Mouse (Mus musculus) G1E (cell line): ENCODE measurements around the gene Usp36. TPM values are rescaled to one million over a fixed set of nuclear protein-coding genes. Genes with fewer than 3 reads are reported as not detected.

Source experiments
- ATAC-seq: 2 replicates; pipeline ENCODE4 v1.8.0; 2016; ENCODE audit warnings: mild to moderate bottlenecking; ENCODE audit not compliant: insufficient number of reproducible peaks, poor library complexity, low FRiP score, severe bottlenecking; ENCODE audit errors: extremely low read depth
- DNase-seq: peaks from one replicate; pipeline ENCODE4 v3.0.0; 2012; ENCODE audit warnings: low spot score
- H3K27me3 ChIP-seq: 2 replicates; pipeline ENCODE4 v1.6.1; 2012; ENCODE audit warnings: mild to moderate bottlenecking, low read length, inconsistent platforms; ENCODE audit not compliant: insufficient read depth
- H3K36me3 ChIP-seq: replicated peaks from 2 replicates; pipeline ENCODE3; 2012; ENCODE audit warnings: mild to moderate bottlenecking, inconsistent platforms
- H3K4me1 ChIP-seq: 2 replicates; pipeline ENCODE4 v1.6.1; 2012; ENCODE audit warnings: low read depth, low read length, inconsistent platforms, mixed read lengths; ENCODE audit not compliant: insufficient read depth
- H3K4me3 ChIP-seq: 2 replicates; pipeline ENCODE4 v1.5.1; 2012; ENCODE audit warnings: low read depth, mild to moderate bottlenecking, inconsistent platforms, low read length, moderate library complexity, mixed read lengths
- H3K9me3 ChIP-seq: replicated peaks from 2 replicates; pipeline ENCODE4 v1.6.1; 2012; ENCODE audit warnings: inconsistent platforms
- CTCF ChIP-seq: IDR thresholded peaks from 2 replicates; pipeline ENCODE4 v1.5.1; 2012; ENCODE audit warnings: low read depth, low read length, inconsistent platforms, mixed read lengths
- GATA1 ChIP-seq: IDR thresholded peaks from 2 replicates; pipeline ENCODE4 v1.6.1; 2012; ENCODE audit warnings: borderline replicate concordance, low read length, inconsistent platforms, mixed read lengths
- GATA2 ChIP-seq: IDR thresholded peaks from 2 replicates; pipeline ENCODE4 v1.6.1; 2012; ENCODE audit warnings: low read depth, low read length, inconsistent platforms, borderline replicate concordance
- POLR2AphosphoS5 ChIP-seq: IDR thresholded peaks from 2 replicates; pipeline ENCODE4 v1.6.1; 2012; ENCODE audit warnings: low read depth, low read length, inconsistent platforms; ENCODE audit not compliant: insufficient replicate concordance
- TAL1 ChIP-seq: conservative IDR thresholded peaks from 2 replicates; pipeline ENCODE4 v1.6.1; 2012; ENCODE audit warnings: low read depth, low read length, inconsistent platforms, mixed read lengths
- polyA plus RNA-seq: library from polyadenylated mRNA; stranded (reverse); fragments of >175 nt; gene quantifications from 2 replicates; pipeline ENCODE4 v1.2.3, GENCODE M21; 2012
- total RNA-seq, 2 experiments: library from RNA; stranded (forward) in 1 of 2; stranded (reverse) in 1 of 2; fragments of 200-1000 nt in 1 of 2; fragments of >200 nt in 1 of 2; fragmentation: Nextera tagmentation in 1 of 2; gene quantifications; 2 replicates each; pipeline ENCODE4 v1.2.3; 2014 to 2017

Usp36 gene
- total and polyA plus RNA-seq, 3 experiments: 8.0 to 60.6 (median 27.1) TPM

GRCm38 (mm10) chr11:118246724-118247123, 43.3 kb downstream of the Usp36 start:
- H3K4me1 ChIP-seq: peaks cover 38% of the 10 kb centered on the region

DNA sequence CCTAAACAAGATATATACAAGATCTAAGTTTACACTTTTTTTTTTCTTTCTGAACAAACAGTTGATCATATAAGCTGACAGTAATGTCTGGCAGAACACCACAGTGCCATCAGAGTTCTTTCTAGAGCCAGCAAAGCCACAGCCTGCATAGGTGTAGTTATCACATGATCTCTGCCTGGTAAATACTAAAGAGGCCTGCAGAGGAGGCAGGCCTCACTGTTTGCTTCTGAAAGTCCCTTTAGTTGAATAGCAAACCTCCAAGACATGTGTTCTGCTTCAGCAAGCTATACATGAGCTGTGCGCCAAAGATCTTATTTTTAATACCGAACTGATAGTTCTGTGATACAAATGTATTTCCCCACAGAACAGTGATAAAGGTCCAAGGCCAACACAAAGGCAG, 44.9 kb downstream of the Usp36 start:
- H3K4me1 ChIP-seq: peaks cover 30% of the 10 kb centered on the region
- H3K27me3 ChIP-seq: peaks cover 10% of the 10 kb centered on the region
- DNase-seq (no peak), ATAC-seq (no peak)
- H3K4me3 ChIP-seq: no peak overlapping the region
- H3K9me3 ChIP-seq: no peaks in the 10 kb centered on the region
- TF ChIP-seq TAL1 (no peak), GATA1 (no peak), GATA2 (no peak), CTCF (no peak), POLR2AphosphoS5 (no peak)
- H3K36me3 ChIP-seq: no peaks in the 10 kb centered on the region

More at GRCm38 (mm10) chr11:118246724-118247123, 43.3 kb downstream of the Usp36 start:
- no peak overlapping the region for H3K4me3 ChIP-seq
- no peak for ATAC-seq
- H3K9me3 ChIP-seq: no peaks in the 10 kb centered on the region
- H3K27me3 ChIP-seq: peaks cover 5% of the 10 kb centered on the region; the same call in 1 of the 2 replicates
- TF ChIP-seq POLR2AphosphoS5 (no peak), GATA1 (no peak), GATA2 (no peak), CTCF (no peak), TAL1 (no peak)
- no peaks in the 10 kb centered on the region for H3K36me3 ChIP-seq
- no peak for DNase-seq

DNA sequence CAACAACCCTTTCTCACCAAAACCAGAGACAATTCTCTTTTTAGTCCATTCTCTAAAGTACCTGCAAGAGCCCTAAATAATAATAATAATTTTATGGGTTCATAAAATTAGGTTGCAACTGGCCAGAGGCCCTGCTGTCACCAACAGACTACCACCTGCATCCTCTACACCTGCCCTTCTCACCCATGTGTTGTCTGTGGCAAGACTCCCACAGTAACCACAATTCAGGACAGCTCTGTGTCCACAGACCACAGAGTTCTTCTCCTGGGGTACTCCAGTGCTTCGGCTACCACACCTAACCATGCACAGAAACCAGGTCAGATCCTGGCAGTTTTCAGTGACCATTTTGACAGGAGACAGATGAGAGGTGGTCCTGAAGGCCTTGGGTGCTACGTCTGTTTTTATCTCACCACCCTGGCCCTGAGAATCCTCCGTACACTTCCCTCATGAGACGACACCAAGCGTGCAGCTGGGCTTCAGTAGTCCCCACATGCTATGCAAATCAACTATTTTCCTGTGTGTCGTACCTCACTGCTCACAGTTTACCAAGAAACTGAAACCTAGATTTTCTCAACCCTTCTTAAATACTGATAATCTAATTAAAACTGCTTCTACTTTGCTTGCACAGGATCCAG, 46.3 kb downstream of the Usp36 start:
- H3K4me1 ChIP-seq: peaks cover 25% of the 10 kb centered on the region
- peaks cover 23% of the 10 kb centered on the region for H3K27me3 ChIP-seq
- no peaks in the 10 kb centered on the region for H3K36me3 ChIP-seq
- H3K9me3 ChIP-seq: no peaks in the 10 kb centered on the region
- no peak overlapping the region for H3K4me3 ChIP-seq
- TF ChIP-seq POLR2AphosphoS5: no peak
- no peak for TF ChIP-seq GATA1
- TF ChIP-seq GATA2: no peak
- no peak for TF ChIP-seq TAL1
- no peak for TF ChIP-seq CTCF
- DNase-seq (no peak), ATAC-seq (no peak)

DNA sequence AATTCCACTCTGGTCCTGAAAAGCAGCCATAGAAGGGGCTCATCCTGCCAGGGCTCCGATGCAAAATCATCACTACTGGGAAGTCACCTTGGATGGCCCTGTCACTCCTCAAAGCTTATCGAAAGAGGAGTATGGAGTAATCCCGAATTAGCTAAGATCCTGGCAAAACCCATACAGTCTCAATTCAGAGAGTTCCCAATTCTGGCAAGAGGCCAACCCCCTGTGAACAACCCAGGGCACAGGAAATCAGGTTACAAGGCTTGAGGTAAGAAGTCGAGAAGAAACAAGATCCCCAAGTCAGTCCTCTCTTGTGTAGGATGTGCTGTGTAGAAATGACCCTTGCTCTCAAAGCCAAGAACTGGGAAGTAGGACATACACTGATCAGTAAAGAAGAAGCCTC, 47.5 kb downstream of the Usp36 start:
- Histone ChIP-seq H3K27me3 (peaks cover 21% of the 10 kb centered on the region), H3K4me3 (no peak overlapping the region), H3K36me3 (no peaks in the 10 kb centered on the region), H3K4me1 (peaks cover 17% of the 10 kb centered on the region), H3K9me3 (no peaks in the 10 kb centered on the region)
- TF ChIP-seq GATA2: no peak
- ATAC-seq (no peak), DNase-seq (no peak)

GRCm38 (mm10) chr11:118240388-118240787, 49.7 kb downstream of the Usp36 start:
- no peak overlapping the region for H3K4me3 ChIP-seq
- peaks cover 27% of the 10 kb centered on the region for H3K27me3 ChIP-seq
- DNase-seq (no peak), ATAC-seq (no peak)
- peaks cover 22% of the 10 kb centered on the region for H3K4me1 ChIP-seq
- no peaks in the 10 kb centered on the region for H3K9me3 ChIP-seq
- H3K36me3 ChIP-seq: no peaks in the 10 kb centered on the region
- TF ChIP-seq GATA1 (no peak), CTCF (no peak), TAL1 (no peak), POLR2AphosphoS5 (no peak), GATA2 (no peak)

DNA sequence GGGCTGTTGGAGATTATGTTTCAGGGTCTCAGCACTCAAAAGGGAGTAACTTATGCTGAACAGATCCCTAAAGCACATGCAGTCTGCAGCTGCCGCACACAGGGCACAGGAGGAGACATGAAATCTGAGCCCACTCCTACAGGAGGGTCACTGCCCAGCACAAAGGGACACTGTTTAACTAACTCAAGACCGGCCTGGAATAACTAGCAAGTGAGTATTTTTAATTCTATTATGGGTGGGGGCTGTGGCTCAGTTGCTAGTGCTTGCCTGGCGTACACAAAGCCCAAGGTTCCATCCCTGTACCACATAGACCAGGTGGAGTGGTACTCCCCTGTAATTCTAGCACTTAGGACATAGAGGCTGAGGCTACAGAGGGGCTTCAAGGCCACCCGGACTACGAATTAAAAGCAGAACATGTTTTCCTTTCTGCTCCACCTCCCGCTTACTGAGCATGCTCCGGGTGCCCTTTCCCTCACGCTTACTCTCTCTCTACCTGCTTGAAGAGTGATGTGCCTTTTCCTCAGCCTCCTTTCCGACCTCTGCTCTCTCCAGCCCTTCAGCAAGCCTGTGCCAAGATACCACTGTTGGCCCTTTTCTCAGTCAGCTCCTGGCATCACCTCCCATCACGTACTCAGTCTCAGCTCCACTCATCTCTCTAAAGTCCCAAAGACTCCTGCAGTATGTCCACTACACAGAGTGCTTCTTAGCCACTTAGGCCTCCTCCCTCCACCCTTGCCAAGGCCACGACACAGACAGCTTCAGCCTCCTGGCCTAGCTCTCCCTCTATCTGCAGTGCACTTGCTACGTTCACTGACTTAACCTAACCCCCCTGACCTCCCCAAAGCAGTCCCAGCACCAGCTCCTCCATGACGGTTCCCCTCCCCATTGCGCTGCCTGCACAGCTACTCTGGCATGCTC, 50.5 kb downstream of the Usp36 start:
- no peak for ATAC-seq
- DNase-seq: no peak
- peaks cover 19% of the 10 kb centered on the region for H3K4me1 ChIP-seq
- H3K27me3 ChIP-seq: peaks cover 27% of the 10 kb centered on the region
- H3K36me3 ChIP-seq: no peaks in the 10 kb centered on the region
- TF ChIP-seq GATA2: no peak
- TF ChIP-seq TAL1: no peak
- TF ChIP-seq CTCF: no peak
- no peak for TF ChIP-seq GATA1
- no peak for TF ChIP-seq POLR2AphosphoS5
- H3K9me3 ChIP-seq: no peaks in the 10 kb centered on the region
- no peak overlapping the region for H3K4me3 ChIP-seq
